Mouse (Mus musculus) left cerebral cortex, adult 18-20 months (tissue): ENCODE measurements around the gene Nemp2. TPM values are rescaled to one million over a fixed set of nuclear protein-coding genes. Genes with fewer than 3 reads are reported as not detected.

Source experiments
- DNase-seq, 2 experiments: peaks; one replicate each; pipeline ENCODE4 v3.0.0; 2021 to 2022; ENCODE audit warnings: low spot score in 2 of 2, mixed read lengths in 1 of 2
- long read RNA-seq, 2 experiments: library from polyadenylated mRNA; stranded (forward); transcript quantifications; one replicate each; pipeline ENCODE4 v2.0.0; 2021
- total RNA-seq, 2 experiments: library from RNA; stranded (reverse); gene quantifications; 2 replicates each; pipeline ENCODE4 v1.2.3; 2021

Nemp2 gene
- 1 to 10 TPM; 3.5 to 3.9 TPM for total RNA-seq
- long read RNA-seq, experiment 1, partial matches to known transcripts: 0 of 2 reads
- long read RNA-seq, experiment 1, other reads (novel, unspliced or antisense): 1 of 2 reads
- long read RNA-seq, experiment 2, partial matches to known transcripts: 1 of 3 reads
- long read RNA-seq, experiment 2, other reads (novel, unspliced or antisense): 2 of 3 reads

- peak; percentile 94 to 97 for DNase-seq
Measured at GRCm38 (mm10) chr1:52630248-52630936, at the start of gene Nemp2. Nemp2 (plus strand) TSS chr1:52630703.

- no peak for DNase-seq
Measured at GRCm38 (mm10) chr1:52581744-52582143, 48.8 kb upstream of the Nemp2 start.

- no peak for DNase-seq
Measured at GRCm38 (mm10) chr1:52582866-52583265, 47.6 kb upstream of the Nemp2 start.

GRCm38 (mm10) chr1:52596982-52597646 lies 33.4 kb upstream of the Nemp2 start:
- peak; percentile 61 to 81 for DNase-seq

GRCm38 (mm10) chr1:52597761-52598160 lies 32.7 kb upstream of the Nemp2 start:
- DNase-seq: peak; percentile 69 to 77

GRCm38 (mm10) chr1:52598361-52598760 lies 32.1 kb upstream of the Nemp2 start:
- DNase-seq: no peak

GRCm38 (mm10) chr1:52601496-52601895 lies 29.0 kb upstream of the Nemp2 start:
- peak in 1 of 2 experiments; percentile 5 for DNase-seq

GRCm38 (mm10) chr1:52607700-52608099 lies 22.8 kb upstream of the Nemp2 start:
- DNase-seq: no peak

- DNase-seq: no peak
Measured at GRCm38 (mm10) chr1:52608486-52608885, 22.0 kb upstream of the Nemp2 start.

GRCm38 (mm10) chr1:52618217-52618616 lies 12.3 kb upstream of the Nemp2 start:
- no peak for DNase-seq

- no peak for DNase-seq
Measured at GRCm38 (mm10) chr1:52620442-52620841, 10.1 kb upstream of the Nemp2 start.

- no peak for DNase-seq
Measured at GRCm38 (mm10) chr1:52630937-52631299, 415 bp downstream of the Nemp2 start.

- DNase-seq: no peak
Measured at GRCm38 (mm10) chr1:52631570-52631969, 1.1 kb downstream of the Nemp2 start.

GRCm38 (mm10) chr1:52634251-52634650 lies 3.7 kb downstream of the Nemp2 start:
- no peak for DNase-seq

- DNase-seq: no peak
Measured at GRCm38 (mm10) chr1:52635932-52636331, 5.4 kb downstream of the Nemp2 start.

- DNase-seq: no peak
Measured at GRCm38 (mm10) chr1:52638101-52638500, 7.6 kb downstream of the Nemp2 start.

- no peak for DNase-seq
Measured at GRCm38 (mm10) chr1:52639090-52639489, 8.6 kb downstream of the Nemp2 start.

- DNase-seq: no peak
Measured at GRCm38 (mm10) chr1:52640266-52640665, 9.8 kb downstream of the Nemp2 start.

- DNase-seq: no peak
Measured at GRCm38 (mm10) chr1:52640736-52641135, 10.2 kb downstream of the Nemp2 start.

- peak; percentile 71 to 77 for DNase-seq
Measured at GRCm38 (mm10) chr1:52648153-52649027, 17.9 kb downstream of the Nemp2 start.

- no peak for DNase-seq
Measured at GRCm38 (mm10) chr1:52650066-52650465, 19.6 kb downstream of the Nemp2 start.
